Mouse (Mus musculus): Measurements from ENCODE around the gene Gbgt1.

GRCm38 (mm10) chr2:28538817-28539128, 42.1 kb downstream of the Gbgt1 start:
- no peak for TF ChIP-seq EP300 (IDR thresholded peaks at IDR 0.05; ENCODE audit: low read depth)
- TF ChIP-seq CTCF (IDR thresholded peaks at IDR 0.05; ENCODE audit: low read depth), result no peak

All from liver, postnatal 0 days (tissue).